Mouse (Mus musculus) megakaryocyte, embryonic 14.5 days (primary cell): ENCODE results near the gene Hormad2. TPM values are rescaled to one million over a fixed set of nuclear protein-coding genes. Genes with fewer than 3 reads are reported as not detected.

Experiments
- H3K27me3 ChIP-seq: replicated peaks from 2 replicates; pipeline ENCODE3; 2012; ENCODE audit warnings: inconsistent platforms
- H3K36me3 ChIP-seq: replicated peaks from 2 replicates; pipeline ENCODE3; 2012; ENCODE audit warnings: low read length, inconsistent platforms, mixed read lengths
- H3K4me1 ChIP-seq: 2 replicates; pipeline ENCODE4 v1.6.1; 2012; ENCODE audit warnings: inconsistent platforms
- H3K4me3 ChIP-seq: replicated peaks from 2 replicates; pipeline ENCODE3; 2012; ENCODE audit warnings: moderate library complexity, mild to moderate bottlenecking, inconsistent platforms
- H3K9me3 ChIP-seq: 2 replicates; pipeline ENCODE4 v1.6.1; 2012; ENCODE audit warnings: inconsistent platforms
- FLI1 ChIP-seq: IDR thresholded peaks from 2 replicates; pipeline ENCODE4 v1.6.1; 2012; ENCODE audit warnings: low read length, inconsistent platforms, mixed read lengths
- GATA1 ChIP-seq: IDR thresholded peaks from 3 replicates; pipeline ENCODE4 v1.6.1; 2012; ENCODE audit warnings: mixed read lengths, low read length, inconsistent platforms, borderline replicate concordance
- polyA plus RNA-seq: library from polyadenylated mRNA; stranded (reverse); fragments of >175 nt; gene quantifications from 2 replicates; pipeline ENCODE4 v1.2.3, GENCODE M21; 2012; ENCODE audit warnings: low replicate concordance; ENCODE audit not compliant: insufficient read depth

The Hormad2 gene
- polyA plus RNA-seq, 1 experiment: not detected

DNA sequence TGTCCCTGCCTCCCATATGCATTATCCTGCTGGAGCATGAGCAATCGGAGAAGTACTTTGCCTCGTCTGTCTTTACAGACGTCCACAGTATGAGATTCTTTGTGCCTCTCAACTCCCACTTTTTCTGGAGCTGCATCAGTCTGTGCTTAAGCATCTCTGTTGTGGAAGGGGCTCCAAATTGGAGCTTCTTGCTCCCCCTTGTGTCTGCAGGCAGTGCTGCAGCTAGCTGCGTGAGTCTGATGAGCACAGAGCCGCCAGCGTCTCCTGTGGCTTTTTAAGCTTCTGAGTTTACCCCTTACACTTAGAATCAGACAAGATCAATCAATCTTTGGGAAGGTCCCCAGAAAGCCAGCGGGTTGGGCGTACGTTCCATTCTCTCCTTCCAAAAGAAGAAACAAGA is 10.2 kb upstream of the Hormad2 start:
- H3K27me3 ChIP-seq: peaks cover 38% of the 10 kb centered on the region
- peaks cover 3% of the 10 kb centered on the region; the same call in 1 of the 2 replicates for H3K4me1 ChIP-seq
- no peaks in the 10 kb centered on the region for H3K36me3 ChIP-seq
- no peak overlapping the region for H3K4me3 ChIP-seq
- TF ChIP-seq FLI1 (no peak), GATA1 (no peak)
- H3K9me3 ChIP-seq: no peaks in the 10 kb centered on the region

DNA sequence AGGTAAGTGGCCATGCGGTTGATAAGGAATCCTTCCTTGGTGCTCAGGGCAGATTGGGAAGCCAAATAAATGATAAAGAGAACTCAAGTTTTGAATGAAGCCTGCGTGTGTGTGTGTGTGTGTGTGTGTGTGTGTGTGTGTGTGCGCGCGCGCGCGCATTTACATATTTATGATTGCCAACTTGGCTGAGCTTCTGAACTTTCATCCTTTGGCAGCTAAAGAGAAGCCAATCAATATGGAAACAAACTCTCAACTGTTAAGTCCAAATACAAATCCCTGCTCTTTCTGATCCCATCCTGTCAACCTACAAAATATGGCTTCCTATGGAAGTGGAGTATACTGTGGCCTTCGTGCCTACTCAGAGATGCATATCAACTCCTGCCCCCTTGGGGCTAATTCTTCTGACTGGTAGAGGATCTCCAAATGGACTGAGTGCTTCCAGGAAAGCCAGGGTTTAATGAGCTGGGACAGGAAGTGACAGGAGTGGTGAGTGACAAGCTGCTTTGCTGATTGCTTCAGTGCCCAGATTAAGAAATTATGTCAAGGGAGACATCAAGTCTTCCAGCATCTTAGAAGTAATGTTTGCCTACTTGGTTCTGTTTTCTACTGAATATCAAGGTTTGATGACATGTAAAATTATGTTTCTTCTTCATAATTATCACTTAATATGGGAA is 5.4 kb upstream of the Hormad2 start:
- peaks cover 7% of the 10 kb centered on the region for H3K4me1 ChIP-seq

DNA sequence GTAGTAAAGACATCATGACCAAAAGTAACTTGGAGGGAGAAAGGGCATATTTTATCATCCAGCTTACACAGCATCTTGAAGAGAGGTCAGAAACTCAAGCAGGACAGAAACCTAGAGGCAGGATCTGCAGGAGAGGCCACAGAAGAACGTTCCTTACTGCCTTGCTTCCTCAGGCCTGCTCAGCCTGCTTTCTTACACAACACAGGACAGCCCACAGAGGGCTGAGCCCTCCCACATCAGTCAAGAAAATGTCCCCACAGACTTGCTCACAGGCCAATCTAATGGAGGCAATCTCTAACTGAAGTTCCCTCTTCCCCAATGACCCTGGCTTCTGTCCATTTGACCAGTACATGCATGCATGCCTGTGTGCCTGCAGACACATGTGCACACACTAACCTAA is 1.4 kb upstream of the Hormad2 start:
- TF ChIP-seq GATA1: no peak
- no peak for TF ChIP-seq FLI1
- Histone ChIP-seq H3K27me3 (peaks cover 11% of the 10 kb centered on the region), H3K36me3 (no peaks in the 10 kb centered on the region), H3K4me3 (no peak overlapping the region), H3K9me3 (no peaks in the 10 kb centered on the region), H3K4me1 (peaks cover 7% of the 10 kb centered on the region)

More for the DNA sequence above, 5.4 kb upstream of the Hormad2 start:
- Histone ChIP-seq H3K27me3 (peaks cover 19% of the 10 kb centered on the region), H3K9me3 (no peaks in the 10 kb centered on the region), H3K36me3 (no peaks in the 10 kb centered on the region), H3K4me3 (no peak overlapping the region)
- TF ChIP-seq GATA1: no peak
- TF ChIP-seq FLI1: no peak

DNA sequence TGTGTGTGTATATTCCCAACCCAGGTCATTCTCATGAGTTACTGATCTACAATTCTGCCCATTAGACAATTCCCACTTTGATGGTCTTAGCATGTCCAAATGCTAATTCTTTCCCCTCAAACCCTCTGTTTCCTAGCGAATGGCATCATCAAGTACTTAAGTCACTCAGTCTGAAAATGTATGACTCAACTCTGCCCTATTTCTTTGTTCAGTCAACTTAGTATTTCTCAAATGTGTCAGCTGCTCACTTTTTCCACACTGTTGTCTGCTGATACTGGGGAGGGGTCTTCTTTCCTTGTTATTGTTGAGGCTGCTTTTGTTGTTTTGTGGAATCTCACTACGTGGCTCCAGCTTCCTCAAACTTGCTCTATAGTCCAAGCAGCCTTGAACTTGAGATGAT is 2.7 kb downstream of the Hormad2 start:
- Histone ChIP-seq H3K27me3 (peaks cover 8% of the 10 kb centered on the region), H3K36me3 (no peaks in the 10 kb centered on the region), H3K4me3 (no peak overlapping the region), H3K9me3 (peaks cover 4% of the 10 kb centered on the region), H3K4me1 (peaks cover 4% of the 10 kb centered on the region; the same call in 1 of the 2 replicates)
- TF ChIP-seq FLI1: no peak
- no peak for TF ChIP-seq GATA1

DNA sequence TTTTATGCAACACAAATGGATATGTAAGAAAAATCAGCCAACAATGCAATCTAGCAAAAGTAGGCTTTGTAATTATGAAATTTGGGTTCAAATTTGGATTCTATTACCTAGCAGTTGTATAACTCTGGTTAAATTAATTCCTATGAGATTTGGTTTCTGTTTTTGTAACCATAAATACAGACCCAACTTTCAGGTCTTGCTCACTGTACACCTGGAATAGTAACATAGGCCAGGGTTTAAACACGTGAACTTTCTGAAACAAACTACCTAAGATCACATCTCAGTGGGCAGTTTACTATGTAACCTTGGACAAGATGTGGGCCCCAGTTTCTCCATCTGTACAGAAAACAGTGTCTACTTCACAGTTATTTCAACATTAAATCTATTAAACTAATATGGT is 3.6 kb downstream of the Hormad2 start:
- Histone ChIP-seq H3K9me3 (peaks cover 4% of the 10 kb centered on the region), H3K4me1 (peaks cover 2% of the 10 kb centered on the region; the same call in 1 of the 2 replicates), H3K36me3 (no peaks in the 10 kb centered on the region), H3K27me3 (peaks cover 12% of the 10 kb centered on the region), H3K4me3 (no peak overlapping the region)
- TF ChIP-seq GATA1 (no peak), FLI1 (no peak)

DNA sequence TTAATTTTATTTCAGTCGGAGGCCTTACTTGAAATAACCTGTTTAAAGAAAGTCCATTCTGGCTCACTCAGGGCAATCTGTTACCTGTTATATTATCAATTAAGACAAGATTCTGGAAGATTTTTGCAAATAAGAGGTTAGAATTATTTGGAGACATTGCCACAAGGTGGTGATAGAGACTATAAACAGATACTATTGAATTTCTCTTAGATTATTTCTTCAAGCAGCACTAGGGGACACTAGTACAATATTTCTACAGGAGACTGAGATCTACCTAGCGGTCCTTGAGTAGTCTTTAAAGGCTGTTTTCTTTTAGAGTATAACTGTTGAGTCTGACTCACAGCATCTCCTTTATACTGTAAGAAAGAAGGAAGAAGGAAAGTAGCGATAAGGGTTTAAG is 4.3 kb downstream of the Hormad2 start:
- H3K9me3 ChIP-seq: peaks cover 4% of the 10 kb centered on the region
- H3K36me3 ChIP-seq: no peaks in the 10 kb centered on the region
- H3K27me3 ChIP-seq: peaks cover 14% of the 10 kb centered on the region
- no peak for TF ChIP-seq FLI1
- H3K4me1 ChIP-seq: no peaks in the 10 kb centered on the region
- H3K4me3 ChIP-seq: no peak overlapping the region

DNA sequence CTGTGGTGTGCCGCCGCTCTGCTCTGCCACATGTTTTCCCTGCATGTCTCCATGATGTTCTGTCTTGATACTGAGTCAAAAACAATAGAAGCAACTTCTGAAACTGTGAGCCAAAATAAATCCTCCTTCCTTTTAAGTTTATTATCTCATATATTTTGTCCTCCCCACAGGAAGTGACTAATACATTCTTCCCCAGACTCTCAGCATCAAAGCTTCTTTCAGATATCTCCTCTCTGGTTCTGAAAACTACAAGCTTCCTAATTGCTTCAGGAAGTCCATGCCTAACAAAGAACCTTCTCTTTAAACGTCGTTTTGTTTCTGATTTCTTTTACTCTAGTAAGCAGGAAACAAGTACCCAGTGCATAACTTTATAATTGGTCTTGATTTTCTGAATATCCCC is 6.4 kb downstream of the Hormad2 start:
- Histone ChIP-seq H3K4me1 (no peaks in the 10 kb centered on the region), H3K36me3 (no peaks in the 10 kb centered on the region), H3K9me3 (peaks cover 4% of the 10 kb centered on the region), H3K4me3 (peak overlapping the region; percentile 38), H3K27me3 (peaks cover 17% of the 10 kb centered on the region)
- no peak for TF ChIP-seq FLI1
- TF ChIP-seq GATA1: no peak

DNA sequence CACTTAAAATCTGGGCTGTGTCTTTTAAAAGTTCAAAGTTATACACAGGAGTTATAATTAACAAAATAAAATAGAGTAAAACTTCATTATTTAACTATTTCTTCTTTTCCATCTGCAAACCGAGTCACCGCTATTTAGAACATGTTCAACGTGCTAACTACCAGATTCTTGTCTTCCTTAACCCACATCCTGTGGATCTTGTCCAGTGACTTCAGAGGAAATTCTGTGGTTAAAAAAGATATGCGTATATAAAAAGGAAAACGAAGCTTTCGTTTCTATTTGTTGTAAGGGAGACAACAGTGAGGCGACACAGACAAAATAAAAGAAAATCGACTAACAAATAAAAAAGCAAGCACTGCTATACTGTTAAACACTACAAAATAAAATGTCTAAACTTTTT is 17.1 kb downstream of the Hormad2 start:
- Histone ChIP-seq H3K4me3 (no peak overlapping the region), H3K9me3 (no peaks in the 10 kb centered on the region), H3K4me1 (peaks cover 15% of the 10 kb centered on the region), H3K27me3 (peaks cover 31% of the 10 kb centered on the region), H3K36me3 (no peaks in the 10 kb centered on the region)
- TF ChIP-seq GATA1 (no peak), FLI1 (no peak)

DNA sequence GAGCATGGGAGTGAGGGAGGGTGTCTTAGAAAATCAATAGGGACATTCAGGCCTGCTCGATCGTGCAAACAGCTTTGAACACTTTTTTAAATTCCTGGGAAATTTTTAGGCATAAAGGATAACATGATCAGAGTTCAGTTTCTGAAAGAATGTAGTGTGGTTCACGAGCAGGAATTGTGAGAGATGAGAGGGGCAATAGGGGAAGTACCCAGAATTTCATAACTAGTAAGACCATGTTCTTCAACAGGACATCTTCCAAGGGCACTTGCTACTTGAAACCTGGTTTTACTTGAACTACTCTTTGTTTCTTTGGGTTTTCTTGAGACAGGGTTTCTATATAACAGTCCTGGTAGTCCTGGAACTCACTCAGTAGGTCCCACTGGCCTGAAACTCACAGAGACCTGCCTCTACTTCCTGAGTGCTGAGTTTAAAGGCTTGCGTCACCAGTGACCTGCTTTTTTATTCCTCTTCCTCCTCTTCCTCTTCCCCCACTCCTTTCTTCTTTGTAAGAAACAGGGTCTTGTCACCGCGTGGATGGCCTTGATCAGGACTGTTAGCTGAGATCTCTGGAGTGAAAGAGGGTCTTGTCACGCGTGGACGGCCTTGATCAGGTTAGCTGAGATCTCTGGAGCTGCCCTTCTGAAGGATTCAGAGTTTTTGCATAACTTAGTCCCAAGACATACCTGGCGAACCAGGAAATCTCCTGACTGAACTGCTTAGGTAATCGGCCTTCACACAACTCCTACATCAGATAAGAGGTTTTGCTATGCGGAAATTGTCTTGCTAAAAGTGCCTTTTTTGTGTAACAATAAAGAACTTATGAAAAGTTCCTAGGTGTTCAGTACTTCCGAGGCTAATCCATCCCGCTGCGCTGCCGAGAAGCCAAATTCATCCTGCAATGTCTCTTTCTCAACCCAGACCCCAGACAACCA is 18.1 kb downstream of the Hormad2 start:
- no peaks in the 10 kb centered on the region for H3K36me3 ChIP-seq
- peaks cover 15% of the 10 kb centered on the region for H3K4me1 ChIP-seq
- H3K27me3 ChIP-seq: peaks cover 23% of the 10 kb centered on the region
- H3K4me3 ChIP-seq: no peak overlapping the region
- H3K9me3 ChIP-seq: no peaks in the 10 kb centered on the region
- TF ChIP-seq GATA1: no peak
- no peak for TF ChIP-seq FLI1

DNA sequence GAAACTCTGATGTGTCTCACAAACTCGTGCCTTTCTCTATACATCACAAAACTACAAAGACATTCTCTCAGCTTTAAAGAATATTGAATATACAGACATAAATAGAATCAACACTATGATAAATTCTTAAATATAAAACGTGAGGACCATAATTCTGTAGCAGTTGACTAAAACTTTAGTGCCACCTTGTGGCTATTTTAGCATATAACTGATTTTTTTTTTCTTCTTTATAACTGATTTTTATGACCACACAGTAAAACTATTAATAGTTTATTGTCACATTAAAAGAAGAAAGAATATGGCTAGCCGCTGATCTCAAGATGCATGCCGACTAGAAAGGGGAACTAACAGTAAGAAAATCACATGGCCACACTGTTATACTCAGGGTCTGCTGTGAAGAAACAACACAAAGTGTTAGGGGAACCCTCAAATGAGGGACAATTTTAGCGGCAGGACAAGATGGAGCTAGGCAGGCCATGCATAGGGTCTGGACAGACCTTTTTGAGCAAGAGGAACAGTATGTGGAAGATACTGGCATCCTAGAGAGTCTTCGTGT is 18.9 kb downstream of the Hormad2 start:
- H3K9me3 ChIP-seq: no peaks in the 10 kb centered on the region
- H3K36me3 ChIP-seq: no peaks in the 10 kb centered on the region
- TF ChIP-seq GATA1: no peak
- TF ChIP-seq FLI1: no peak
- no peak overlapping the region for H3K4me3 ChIP-seq
- H3K27me3 ChIP-seq: peaks cover 18% of the 10 kb centered on the region
- H3K4me1 ChIP-seq: peaks cover 15% of the 10 kb centered on the region

DNA sequence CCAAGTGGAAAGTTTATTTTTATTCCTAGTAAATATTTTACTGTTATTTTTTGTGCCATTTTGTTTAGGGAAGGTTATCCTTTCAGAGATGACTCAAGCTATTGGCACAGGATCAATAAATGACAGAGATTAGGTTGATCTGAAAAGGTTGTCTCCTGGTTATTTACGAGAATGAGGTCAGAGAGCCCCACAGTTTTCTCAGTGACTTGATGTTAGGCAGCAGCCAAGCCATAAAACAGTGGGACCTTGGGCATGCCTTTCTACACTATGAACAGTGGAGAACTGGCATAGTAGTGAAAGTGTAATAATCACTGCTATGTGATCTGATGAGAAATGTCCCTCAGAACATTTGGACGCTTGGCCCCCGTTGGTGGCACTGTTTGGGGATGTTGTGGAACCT is 22.9 kb downstream of the Hormad2 start:
- no peaks in the 10 kb centered on the region for H3K36me3 ChIP-seq
- TF ChIP-seq FLI1: no peak
- TF ChIP-seq GATA1: no peak

More for the DNA sequence above, 22.9 kb downstream of the Hormad2 start:
- Histone ChIP-seq H3K4me3 (no peak overlapping the region), H3K4me1 (peaks cover 6% of the 10 kb centered on the region), H3K27me3 (peaks cover 5% of the 10 kb centered on the region), H3K9me3 (peaks cover 7% of the 10 kb centered on the region)
